Mouse (Mus musculus) testis, adult 2 months (tissue): Measurements from ENCODE around the gene Pcca. TPM values are rescaled to one million over a fixed set of nuclear protein-coding genes. Genes with fewer than 3 reads are reported as not detected.

Experiments used
- H3K27ac ChIP-seq: fragments of 200-500 bp; 2 replicates; pipeline ENCODE4 v1.5.1; 2012; ENCODE audit warnings: low read depth, low read length; ENCODE audit not compliant: control insufficient read depth, insufficient read depth
- H3K27me3 ChIP-seq: fragments of 200-500 bp; 2 replicates; pipeline ENCODE4 v1.6.1; 2012; ENCODE audit warnings: mild to moderate bottlenecking, low read length, moderate library complexity; ENCODE audit not compliant: control insufficient read depth, insufficient read depth
- H3K36me3 ChIP-seq: fragments of 200-500 bp; 2 replicates; pipeline ENCODE4 v1.6.1; 2012; ENCODE audit warnings: mild to moderate bottlenecking, low read length; ENCODE audit not compliant: control insufficient read depth, insufficient read depth
- H3K4me1 ChIP-seq: fragments of 200-500 bp; 2 replicates; pipeline ENCODE4 v1.6.1; 2012; ENCODE audit warnings: low read length; ENCODE audit not compliant: control insufficient read depth, insufficient read depth
- H3K4me3 ChIP-seq: fragments of 200-500 bp; 2 replicates; pipeline ENCODE4 v1.5.1; 2012; ENCODE audit warnings: low read depth, mild to moderate bottlenecking, low read length, moderate library complexity, mixed read lengths; ENCODE audit not compliant: control insufficient read depth
- CTCF ChIP-seq: fragments of 200-500 bp; IDR thresholded peaks from 2 replicates; pipeline ENCODE4 v1.5.1; 2012; ENCODE audit warnings: low read depth, mild to moderate bottlenecking, inconsistent platforms, low read length, moderate library complexity; ENCODE audit not compliant: control insufficient read depth, insufficient read depth, insufficient replicate concordance
- POLR2A ChIP-seq: fragments of 200-500 bp; IDR thresholded peaks from 2 replicates; pipeline ENCODE4 v1.6.1; 2012; ENCODE audit warnings: low read depth, mild to moderate bottlenecking, inconsistent platforms, low read length, moderate library complexity; ENCODE audit not compliant: control insufficient read depth
- polyA plus RNA-seq: library from polyadenylated mRNA; depleted of rRNA; stranded (reverse); fragments of >200 nt; gene quantifications from 2 replicates; pipeline ENCODE4 v1.2.3, GENCODE M21; 2012

Gene Pcca
- polyA plus RNA-seq, 1 experiment = 47.4 TPM

DNA sequence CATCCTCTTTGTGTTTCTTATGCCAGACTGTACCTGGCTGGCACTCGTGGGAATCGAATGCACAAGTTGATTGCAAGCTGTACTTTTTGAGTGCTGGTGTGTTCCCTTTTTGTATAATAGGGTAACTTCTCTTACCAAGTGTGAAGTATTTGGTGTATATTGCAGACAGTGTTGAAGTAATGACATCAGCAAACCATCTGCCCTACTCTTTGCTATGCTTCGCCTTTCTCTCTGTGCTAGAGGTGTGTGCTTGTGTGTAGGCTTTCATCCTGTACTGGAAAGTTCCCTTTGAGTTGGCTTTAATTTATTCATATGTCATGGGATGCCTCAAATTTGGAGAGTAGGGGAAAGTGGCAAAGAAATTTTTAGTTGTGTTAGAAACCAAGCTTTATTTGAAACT is 220.2 kb downstream of the Pcca start:
- no peak overlapping the region for H3K27ac ChIP-seq
- H3K36me3 ChIP-seq = no peaks in the 10 kb centered on the region
- H3K27me3 ChIP-seq = no peaks in the 10 kb centered on the region
- TF ChIP-seq POLR2A (no peak), CTCF (no peak)
- H3K4me3 ChIP-seq = no peak overlapping the region
- H3K4me1 ChIP-seq = no peaks in the 10 kb centered on the region

DNA sequence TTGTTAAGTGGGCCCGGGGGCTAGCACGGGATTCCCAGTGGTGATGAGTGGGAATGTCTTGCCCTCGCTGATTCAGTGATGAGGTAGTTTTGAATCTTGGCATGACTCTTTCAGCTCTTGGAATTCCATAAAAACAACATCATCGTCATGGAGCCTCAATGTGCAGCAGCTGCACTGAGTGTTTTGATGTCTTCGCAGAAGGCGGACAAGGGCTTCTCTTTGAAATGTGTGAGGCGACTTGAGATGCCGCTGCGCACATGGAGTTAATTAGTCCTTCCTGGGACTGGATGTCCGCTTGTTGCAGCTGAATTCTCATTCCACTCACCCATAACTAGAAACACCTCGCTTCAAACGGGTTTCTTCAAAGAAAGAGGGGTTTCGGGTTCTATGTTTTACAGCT is 221.4 kb downstream of the Pcca start:
- no peaks in the 10 kb centered on the region for H3K36me3 ChIP-seq
- no peak overlapping the region for H3K27ac ChIP-seq
- no peaks in the 10 kb centered on the region for H3K27me3 ChIP-seq
- no peaks in the 10 kb centered on the region for H3K4me1 ChIP-seq
- no peak overlapping the region for H3K4me3 ChIP-seq
- TF ChIP-seq CTCF (no peak), POLR2A (no peak)

- TF ChIP-seq CTCF = no peak
- no peak for TF ChIP-seq POLR2A
- Histone ChIP-seq H3K4me1 (no peaks in the 10 kb centered on the region), H3K4me3 (no peak overlapping the region), H3K27me3 (no peaks in the 10 kb centered on the region), H3K27ac (no peak overlapping the region), H3K36me3 (no peaks in the 10 kb centered on the region)
These were observed 222.5 kb downstream of the Pcca start for GRCm38 (mm10) chr14:122756671-122757070.

GRCm38 (mm10) chr14:122759890-122760289 is 225.8 kb downstream of the Pcca start:
- no peak for TF ChIP-seq CTCF
- TF ChIP-seq POLR2A = no peak
- no peaks in the 10 kb centered on the region for H3K4me1 ChIP-seq
- no peak overlapping the region for H3K4me3 ChIP-seq

GRCm38 (mm10) chr14:122760803-122761202 is 226.7 kb downstream of the Pcca start:
- Histone ChIP-seq H3K4me1 (no peaks in the 10 kb centered on the region), H3K4me3 (no peak overlapping the region), H3K27ac (no peak overlapping the region), H3K27me3 (no peaks in the 10 kb centered on the region), H3K36me3 (no peaks in the 10 kb centered on the region)
- TF ChIP-seq CTCF (no peak), POLR2A (no peak)

More at GRCm38 (mm10) chr14:122759890-122760289, 225.8 kb downstream of the Pcca start:
- Histone ChIP-seq H3K36me3 (no peaks in the 10 kb centered on the region), H3K27ac (no peak overlapping the region), H3K27me3 (no peaks in the 10 kb centered on the region)

GRCm38 (mm10) chr14:122762603-122763002 is 228.5 kb downstream of the Pcca start:
- Histone ChIP-seq H3K36me3 (no peaks in the 10 kb centered on the region), H3K4me1 (no peaks in the 10 kb centered on the region), H3K4me3 (no peak overlapping the region), H3K27me3 (no peaks in the 10 kb centered on the region), H3K27ac (no peak overlapping the region)
- TF ChIP-seq POLR2A (no peak), CTCF (no peak)

GRCm38 (mm10) chr14:122765951-122766350 is 231.8 kb downstream of the Pcca start:
- no peaks in the 10 kb centered on the region for H3K36me3 ChIP-seq
- TF ChIP-seq POLR2A (no peak), CTCF (no peak)
- no peaks in the 10 kb centered on the region for H3K4me1 ChIP-seq
- no peak overlapping the region for H3K27ac ChIP-seq
- no peak overlapping the region for H3K4me3 ChIP-seq
- no peaks in the 10 kb centered on the region for H3K27me3 ChIP-seq

DNA sequence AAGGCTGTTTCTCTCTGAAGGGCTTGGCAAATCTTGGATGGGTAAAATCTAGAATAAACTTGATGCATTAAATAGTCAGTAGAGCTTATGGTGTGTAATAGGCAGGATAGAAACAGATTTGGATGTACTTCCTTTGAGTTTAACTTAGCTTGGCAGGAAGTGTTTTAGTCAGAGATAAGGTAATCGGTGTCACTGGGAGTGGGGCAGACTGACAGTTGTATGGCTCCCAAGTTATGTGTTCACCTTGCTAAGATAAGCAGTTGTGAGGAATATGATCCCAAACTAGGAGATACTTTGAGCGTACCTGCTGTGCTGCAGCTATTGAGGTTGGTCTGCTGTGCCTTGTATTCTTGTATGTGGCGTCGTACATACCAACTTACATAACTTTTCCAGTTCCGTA is 232.3 kb downstream of the Pcca start:
- no peak overlapping the region for H3K4me3 ChIP-seq
- no peak for TF ChIP-seq CTCF
- TF ChIP-seq POLR2A = no peak

More for the DNA sequence above, 232.3 kb downstream of the Pcca start:
- Histone ChIP-seq H3K27ac (no peak overlapping the region), H3K36me3 (no peaks in the 10 kb centered on the region), H3K27me3 (no peaks in the 10 kb centered on the region), H3K4me1 (no peaks in the 10 kb centered on the region)
